Mouse (Mus musculus) kidney, adult 2 months (tissue): Measurements from ENCODE around the gene Lrrc45. TPM values are rescaled to one million over a fixed set of nuclear protein-coding genes. Genes with fewer than 3 reads are reported as not detected.

Source experiments
- DNase-seq: peaks from one replicate; pipeline ENCODE4 v3.0.0; 2021
- H3K27ac ChIP-seq: fragments of 200-500 bp; 2 replicates; pipeline ENCODE4 v1.5.1; 2012; ENCODE audit warnings: low read depth, low read length, control low read depth, inconsistent platforms; ENCODE audit not compliant: insufficient read depth
- H3K27me3 ChIP-seq: fragments of 200-500 bp; replicated peaks from 2 replicates; pipeline ENCODE4 v1.6.1; 2012; ENCODE audit warnings: mild to moderate bottlenecking, moderate library complexity, low read length, inconsistent platforms; ENCODE audit not compliant: control insufficient read depth, insufficient read depth
- H3K36me3 ChIP-seq: fragments of 200-500 bp; 2 replicates; pipeline ENCODE4 v1.6.1; 2012; ENCODE audit warnings: mild to moderate bottlenecking, moderate library complexity, low read length, inconsistent platforms; ENCODE audit not compliant: control insufficient read depth, insufficient read depth
- H3K4me1 ChIP-seq: fragments of 200-500 bp; 2 replicates; pipeline ENCODE4 v1.6.1; 2011; ENCODE audit warnings: low read length; ENCODE audit not compliant: control insufficient read depth, insufficient read depth
- H3K4me3 ChIP-seq: fragments of 200-500 bp; 2 replicates; pipeline ENCODE4 v1.5.1; 2011; ENCODE audit warnings: mild to moderate bottlenecking, low read depth, low read length, control low read depth; ENCODE audit not compliant: insufficient read depth
- CTCF ChIP-seq: fragments of 200-500 bp; conservative IDR thresholded peaks from 2 replicates; pipeline ENCODE4 v1.5.1; 2011; ENCODE audit warnings: low read depth, mild to moderate bottlenecking, control low read depth, low read length, moderate library complexity, mixed read lengths; ENCODE audit not compliant: insufficient read depth, insufficient read length
- POLR2A ChIP-seq: fragments of 200-500 bp; IDR thresholded peaks from one replicate; pipeline ENCODE4 v1.6.1; 2011; ENCODE audit warnings: low read depth, low read length, control low read depth
- WGBS: fragments of 180-500 bp; shearing (Covaris S2); methylation state at CpG from one replicate; pipeline ENCODE4 v1.1.7; 2018; 5-methylcytosine and 5-hydroxymethylcytosine counted together
- polyA plus RNA-seq: library from polyadenylated mRNA; depleted of rRNA; stranded (reverse); fragments of >200 nt; gene quantifications from 2 replicates; pipeline ENCODE4 v1.2.3, GENCODE M21; 2012

Lrrc45 gene
- polyA plus RNA-seq, 1 experiment, result 17.5 TPM

GRCm38 (mm10) chr11:120692471-120693011 is 21.2 kb upstream of the Lrrc45 start:
- peak; percentile 25; the same call in 1 of the 2 replicates for TF ChIP-seq CTCF
- TF ChIP-seq POLR2A, result no peak
- 50% methylated on average over 4 of the region's 4 CpGs for WGBS
- H3K27me3 ChIP-seq, result no peaks in the 10 kb centered on the region
- H3K4me1 ChIP-seq, result peaks cover 27% of the 10 kb centered on the region
- DNase-seq, result peak; percentile 92
- H3K27ac ChIP-seq, result peak overlapping the region; percentile 71
- H3K4me3 ChIP-seq, result no peak overlapping the region
- 0 out of 2 replicates have a peak, but pooled peaks cover 3% of the 10 kb centered on the region for H3K36me3 ChIP-seq

DNA sequence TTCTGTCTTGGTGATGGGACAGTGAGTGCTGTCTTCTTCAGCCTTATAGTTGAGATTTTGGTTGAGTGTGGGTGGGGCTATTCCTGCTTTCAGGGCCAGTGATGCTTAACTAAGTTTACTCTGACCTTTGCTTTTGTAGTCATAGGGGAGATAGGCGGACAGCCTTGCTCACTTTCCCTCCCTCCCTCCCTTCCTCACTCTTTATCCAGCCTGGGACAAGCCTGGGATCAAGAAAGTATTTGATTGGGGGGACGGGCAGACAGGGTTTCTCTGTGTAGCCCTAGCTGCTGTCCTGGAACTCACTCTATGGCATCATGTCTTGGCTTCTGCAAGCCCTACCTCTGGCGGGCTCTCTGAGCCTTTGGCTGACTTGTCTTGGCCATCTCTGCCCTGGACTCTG is 20.3 kb upstream of the Lrrc45 start:
- peak overlapping the region; percentile 71 for H3K27ac ChIP-seq
- no peaks in the 10 kb centered on the region for H3K27me3 ChIP-seq
- 0 out of 2 replicates have a peak, but pooled peaks cover 3% of the 10 kb centered on the region for H3K36me3 ChIP-seq
- peaks cover 27% of the 10 kb centered on the region for H3K4me1 ChIP-seq
- WGBS, result 57% methylated on average over 3 of the region's 3 CpGs
- no peak overlapping the region for H3K4me3 ChIP-seq
- no peak for TF ChIP-seq POLR2A
- peak; percentile 72 for DNase-seq

DNA sequence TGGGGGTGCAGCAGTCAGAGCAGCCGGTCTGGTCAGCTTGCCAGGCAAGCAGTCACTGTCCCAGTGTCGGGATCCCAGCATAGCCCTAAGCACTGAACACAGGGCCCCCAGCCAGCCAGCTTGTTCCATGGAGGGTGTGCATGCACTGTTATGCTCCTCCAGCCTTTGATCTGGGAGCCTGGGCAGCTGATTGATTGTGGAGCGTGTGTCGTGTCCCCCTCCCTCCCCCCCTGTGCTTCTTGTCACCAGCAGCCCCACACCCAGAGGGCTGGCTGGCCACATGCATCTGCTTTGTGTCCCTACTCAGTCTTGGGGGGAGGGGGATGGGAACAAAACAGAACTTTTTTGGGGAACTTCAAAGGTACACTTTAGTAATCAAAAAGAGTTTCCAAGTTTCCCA is 18.5 kb upstream of the Lrrc45 start:
- Histone ChIP-seq H3K36me3 (no peaks in the 10 kb centered on the region), H3K27ac (0 out of 2 replicates have a peak overlapping the region, but pooled peaks have one; percentile 20), H3K4me1 (peaks cover 27% of the 10 kb centered on the region), H3K27me3 (no peaks in the 10 kb centered on the region), H3K4me3 (no peak overlapping the region)
- TF ChIP-seq POLR2A (no peak), CTCF (no peak)
- WGBS, result 37% methylated on average over 4 of the region's 4 CpGs
- DNase-seq, result no peak

GRCm38 (mm10) chr11:120695641-120696040 is 18.1 kb upstream of the Lrrc45 start:
- 47% methylated on average over 12 of the region's 12 CpGs for WGBS
- no peaks in the 10 kb centered on the region for H3K36me3 ChIP-seq
- no peak overlapping the region for H3K4me3 ChIP-seq
- peaks cover 27% of the 10 kb centered on the region for H3K4me1 ChIP-seq
- no peaks in the 10 kb centered on the region for H3K27me3 ChIP-seq
- H3K27ac ChIP-seq, result peak overlapping the region; percentile 39; the same call in 1 of the 2 replicates
- TF ChIP-seq POLR2A (no peak), CTCF (no peak)
- peak; percentile 84 for DNase-seq

GRCm38 (mm10) chr11:120696568-120696967 is 17.2 kb upstream of the Lrrc45 start:
- TF ChIP-seq POLR2A, result no peak
- 0 out of 2 replicates have a peak, but pooled peaks have one; percentile 19 for TF ChIP-seq CTCF
- H3K36me3 ChIP-seq, result no peaks in the 10 kb centered on the region

GRCm38 (mm10) chr11:120697741-120698140 is 16.0 kb upstream of the Lrrc45 start:
- H3K4me3 ChIP-seq, result no peak overlapping the region
- WGBS, result 54% methylated on average over 10 of the region's 10 CpGs
- H3K27ac ChIP-seq, result no peak overlapping the region
- TF ChIP-seq POLR2A, result no peak
- TF ChIP-seq CTCF, result no peak
- peaks cover 19% of the 10 kb centered on the region for H3K4me1 ChIP-seq
- no peaks in the 10 kb centered on the region for H3K36me3 ChIP-seq
- DNase-seq, result peak; percentile 37
- no peaks in the 10 kb centered on the region for H3K27me3 ChIP-seq

More at GRCm38 (mm10) chr11:120696568-120696967, 17.2 kb upstream of the Lrrc45 start:
- WGBS, result 94% methylated on average over 6 of the region's 6 CpGs
- Histone ChIP-seq H3K27ac (no peak overlapping the region), H3K4me1 (peaks cover 27% of the 10 kb centered on the region), H3K27me3 (no peaks in the 10 kb centered on the region), H3K4me3 (no peak overlapping the region)
- DNase-seq, result no peak

GRCm38 (mm10) chr11:120703696-120704454 is 9.8 kb upstream of the Lrrc45 start:
- H3K27me3 ChIP-seq, result no peaks in the 10 kb centered on the region
- TF ChIP-seq POLR2A (no peak), CTCF (no peak)
- WGBS, result 72% methylated on average over 15 of the region's 15 CpGs
- H3K27ac ChIP-seq, result no peak overlapping the region
- no peak overlapping the region for H3K4me3 ChIP-seq
- H3K36me3 ChIP-seq, result no peaks in the 10 kb centered on the region
- H3K4me1 ChIP-seq, result no peaks in the 10 kb centered on the region
- no peak for DNase-seq
